Mouse (Mus musculus): ENCODE data around the gene Pmm2.

GRCm38 (mm10) chr16:8639466-8640191, 2.2 kb downstream of the Pmm2 start:
- TF ChIP-seq CTCF (IDR thresholded peaks at IDR 0.05; ENCODE audit: low read depth) (no peak), EP300 (IDR thresholded peaks at IDR 0.05; ENCODE audit: low read depth) (no peak)
